Mouse (Mus musculus) liver, embryonic 12.5 days (tissue): ENCODE measurements at regions not wholly inside any gene's neighbourhood (a gene's known extent, or its start where the extent isn't known, plus 50 kb on each side); places are given as distances from the start of the nearest gene placed in this dataset.

Experiments
- ATAC-seq: fragments of 200-750 bp; cut with Nextera tagmentation; 2 replicates; pipeline ENCODE4 v1.8.0; 2017; ENCODE audit warnings: moderate number of reproducible peaks, mild to moderate bottlenecking, moderate library complexity
- H3K27ac ChIP-seq: fragments of 300-500 bp; sonication (generic); 2 replicates; pipeline ENCODE4 v1.5.1; 2016; ENCODE audit warnings: mild to moderate bottlenecking
- H3K27me3 ChIP-seq: fragments of 300-500 bp; sonication (generic); replicated peaks from 2 replicates; pipeline ENCODE4 v1.6.1; 2016; ENCODE audit warnings: mild to moderate bottlenecking, moderate library complexity
- H3K36me3 ChIP-seq: fragments of 300-500 bp; sonication (generic); 2 replicates; pipeline ENCODE4 v1.6.1; 2016; ENCODE audit warnings: mild to moderate bottlenecking, moderate library complexity
- H3K4me1 ChIP-seq: fragments of 300-500 bp; sonication (generic); 2 replicates; pipeline ENCODE4 v1.6.1; 2016
- H3K4me2 ChIP-seq: fragments of 300-500 bp; sonication (generic); 2 replicates; pipeline ENCODE4 v1.6.1; 2016; ENCODE audit warnings: mild to moderate bottlenecking, moderate library complexity
- H3K4me3 ChIP-seq: fragments of 300-500 bp; sonication (generic); 2 replicates; pipeline ENCODE4 v1.5.1; 2016; ENCODE audit warnings: mild to moderate bottlenecking, moderate library complexity
- H3K9ac ChIP-seq: fragments of 300-500 bp; sonication (generic); 2 replicates; pipeline ENCODE4 v1.6.1; 2016; ENCODE audit warnings: mild to moderate bottlenecking, moderate library complexity
- H3K9me3 ChIP-seq: fragments of 300-500 bp; sonication (generic); replicated peaks from 2 replicates; pipeline ENCODE4 v1.6.1; 2016; ENCODE audit warnings: mild to moderate bottlenecking, moderate library complexity
- WGBS: fragments of 180-500 bp; shearing (Covaris S2); methylation state at CpG from one replicate; pipeline ENCODE4 v1.1.7; 2016; ENCODE audit not compliant: insufficient replicate concordance; 5-methylcytosine and 5-hydroxymethylcytosine counted together

DNA sequence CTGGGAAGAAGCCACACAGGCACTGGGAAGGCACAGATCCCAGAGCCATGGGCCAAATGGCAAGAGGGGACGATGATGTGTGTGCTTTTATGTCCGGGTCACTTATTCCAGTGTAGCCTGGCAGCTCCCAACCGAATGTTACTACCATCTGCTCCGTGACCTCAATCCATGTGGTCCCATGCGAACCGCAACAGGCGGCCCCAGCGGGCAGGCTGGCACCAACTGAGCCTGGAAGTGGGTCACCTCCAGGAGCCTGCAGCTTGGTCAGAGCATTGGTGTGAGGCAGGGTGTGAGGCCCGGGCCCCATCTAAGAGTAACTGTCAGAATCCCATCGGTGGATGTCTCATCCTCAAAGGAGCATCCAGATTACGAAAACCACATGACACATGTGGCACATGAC is 110.8 kb upstream of the Tbx3 start:
- no peak for ATAC-seq
- Histone ChIP-seq H3K4me3 (no peak overlapping the region), H3K27ac (no peak overlapping the region), H3K4me1 (no peaks in the 10 kb centered on the region), H3K9ac (no peak overlapping the region), H3K36me3 (no peaks in the 10 kb centered on the region), H3K9me3 (0 out of 2 replicates have a peak, but pooled peaks cover 4% of the 10 kb centered on the region), H3K4me2 (no peak overlapping the region), H3K27me3 (peaks cover 9% of the 10 kb centered on the region; the same call in 1 of the 2 replicates)
- WGBS: 80% methylated on average over 11 of the region's 11 CpGs

GRCm38 (mm10) chr5:119560392-119560791 is 110.1 kb upstream of the Tbx3 start:
- H3K4me2 ChIP-seq: no peak overlapping the region
- H3K27ac ChIP-seq: no peak overlapping the region
- H3K9ac ChIP-seq: no peak overlapping the region
- no peaks in the 10 kb centered on the region for H3K36me3 ChIP-seq
- H3K27me3 ChIP-seq: peaks cover 9% of the 10 kb centered on the region; the same call in 1 of the 2 replicates
- H3K4me3 ChIP-seq: no peak overlapping the region
- no peak for ATAC-seq
- H3K4me1 ChIP-seq: no peaks in the 10 kb centered on the region
- 0 out of 2 replicates have a peak, but pooled peaks cover 4% of the 10 kb centered on the region for H3K9me3 ChIP-seq
- 85% methylated on average over 5 of the region's 5 CpGs for WGBS

GRCm38 (mm10) chr5:119561531-119561930 is 108.9 kb upstream of the Tbx3 start:
- H3K9ac ChIP-seq: no peak overlapping the region
- H3K4me3 ChIP-seq: no peak overlapping the region
- WGBS: 72% methylated on average over 7 of the region's 7 CpGs
- H3K27ac ChIP-seq: no peak overlapping the region
- no peaks in the 10 kb centered on the region for H3K4me1 ChIP-seq
- no peak for ATAC-seq
- no peaks in the 10 kb centered on the region for H3K36me3 ChIP-seq
- H3K4me2 ChIP-seq: no peak overlapping the region
- H3K9me3 ChIP-seq: 0 out of 2 replicates have a peak, but pooled peaks cover 4% of the 10 kb centered on the region
- peaks cover 9% of the 10 kb centered on the region; the same call in 1 of the 2 replicates for H3K27me3 ChIP-seq

DNA sequence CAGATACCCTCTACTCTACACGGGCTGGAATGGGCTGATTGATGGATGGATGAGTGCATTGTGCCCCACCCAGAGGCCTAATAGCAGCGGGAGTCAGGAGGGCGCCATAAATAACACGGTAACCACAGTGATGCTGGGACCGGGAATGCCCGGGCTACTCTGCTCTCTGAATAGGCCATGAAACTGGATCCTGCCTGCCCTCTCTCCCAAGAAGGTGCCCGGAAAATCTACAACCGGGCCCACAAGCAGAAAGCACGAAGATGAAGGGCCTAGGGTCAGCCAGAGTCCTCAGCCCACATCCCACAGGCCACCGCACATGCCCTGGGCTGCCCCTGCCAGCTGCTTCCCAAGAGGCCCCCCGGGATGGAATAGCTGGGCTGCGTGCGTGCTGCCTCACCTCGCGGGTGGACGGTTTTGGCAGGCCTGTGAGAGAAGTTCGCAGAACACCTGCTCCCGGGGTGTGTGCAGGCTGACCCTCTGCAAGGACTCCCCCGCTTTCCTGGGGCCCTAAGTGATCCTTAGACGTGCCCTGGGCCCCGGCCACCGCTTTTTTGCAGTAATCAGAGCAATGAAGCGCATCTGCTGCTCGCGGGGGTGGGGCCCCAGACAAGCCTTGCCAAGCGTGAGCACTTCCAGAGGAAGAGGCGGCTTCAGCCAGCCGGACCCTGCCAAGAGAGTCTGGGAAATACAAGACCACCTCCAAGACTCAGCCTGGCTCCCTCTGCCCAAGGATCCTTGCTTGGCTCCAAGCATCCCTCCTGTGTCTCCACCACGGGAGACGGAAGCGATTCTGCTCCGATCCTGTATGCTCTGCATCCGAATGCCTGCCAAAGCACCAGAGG is 106.7 kb upstream of the Tbx3 start:
- Histone ChIP-seq H3K4me2 (no peak overlapping the region), H3K4me3 (no peak overlapping the region), H3K36me3 (no peaks in the 10 kb centered on the region), H3K27ac (no peak overlapping the region), H3K9ac (no peak overlapping the region), H3K9me3 (0 out of 2 replicates have a peak, but pooled peaks cover 4% of the 10 kb centered on the region), H3K27me3 (peaks cover 9% of the 10 kb centered on the region; the same call in 1 of the 2 replicates), H3K4me1 (no peaks in the 10 kb centered on the region)
- no peak for ATAC-seq
- WGBS: 39% methylated on average over 33 of the region's 33 CpGs

- no peaks in the 10 kb centered on the region for H3K36me3 ChIP-seq
- H3K4me1 ChIP-seq: no peaks in the 10 kb centered on the region
- H3K4me3 ChIP-seq: no peak overlapping the region
- WGBS: 56% methylated on average over 11 of the region's 11 CpGs
- H3K9me3 ChIP-seq: peaks cover 10% of the 10 kb centered on the region
- no peak overlapping the region for H3K27ac ChIP-seq
- no peak for ATAC-seq
- H3K4me2 ChIP-seq: no peak overlapping the region
- H3K9ac ChIP-seq: no peak overlapping the region
- peaks cover 9% of the 10 kb centered on the region; the same call in 1 of the 2 replicates for H3K27me3 ChIP-seq
Measured at GRCm38 (mm10) chr5:119567639-119568038, 102.8 kb upstream of the Tbx3 start.

- no peak for ATAC-seq
- Histone ChIP-seq H3K9me3 (peaks cover 27% of the 10 kb centered on the region), H3K4me1 (0 out of 2 replicates have a peak, but pooled peaks cover 3% of the 10 kb centered on the region), H3K27ac (no peak overlapping the region), H3K4me2 (no peak overlapping the region), H3K4me3 (no peak overlapping the region), H3K36me3 (no peaks in the 10 kb centered on the region; the same call in 1 of the 2 replicates), H3K9ac (no peak overlapping the region), H3K27me3 (no peaks in the 10 kb centered on the region)
- 57% methylated on average over 8 of the region's 8 CpGs for WGBS
Measured at GRCm38 (mm10) chr5:119570054-119570453, 100.4 kb upstream of the Tbx3 start.

DNA sequence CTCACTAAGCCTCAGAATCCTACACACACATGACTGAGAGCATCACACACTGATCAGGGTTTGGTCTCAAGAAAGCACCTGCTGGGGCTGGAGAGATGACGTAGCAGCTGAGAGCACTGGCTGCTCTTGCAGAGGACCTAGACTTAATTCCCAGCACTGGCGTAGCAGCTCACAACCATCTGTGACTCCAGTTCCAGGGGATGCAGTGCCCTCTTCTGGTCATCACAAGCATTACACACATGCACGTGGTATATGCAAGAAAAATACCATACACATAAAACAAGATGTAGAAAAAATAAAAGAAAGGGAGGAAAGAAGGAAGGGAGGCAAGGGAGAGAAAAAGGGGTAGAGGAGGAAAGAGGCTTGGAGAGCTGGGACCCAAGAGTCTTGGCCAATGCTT is 98.8 kb upstream of the Tbx3 start:
- no peak for ATAC-seq

DNA sequence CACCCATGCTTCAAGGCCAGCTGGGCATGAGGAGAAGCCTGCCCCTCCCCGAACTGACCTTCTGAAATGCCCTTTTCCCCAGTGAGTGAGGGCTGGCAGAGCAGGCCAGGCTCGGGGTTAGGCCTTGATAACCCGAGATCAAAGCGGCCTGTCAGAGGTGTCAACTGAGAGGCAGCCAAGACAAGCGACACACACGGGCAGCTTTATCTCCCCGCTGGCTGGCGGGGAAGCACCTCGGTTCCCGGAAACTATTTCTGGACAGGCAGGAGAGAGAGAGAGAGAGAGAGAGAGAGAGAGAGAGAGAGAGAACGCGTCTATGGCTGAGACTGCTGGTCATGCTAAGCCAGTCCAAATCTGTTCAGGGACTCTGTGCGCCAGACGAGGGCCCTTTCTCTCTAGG is 95.3 kb upstream of the Tbx3 start:
- Histone ChIP-seq H3K4me3 (no peak overlapping the region), H3K4me1 (0 out of 2 replicates have a peak, but pooled peaks cover 3% of the 10 kb centered on the region), H3K9ac (no peak overlapping the region), H3K36me3 (no peaks in the 10 kb centered on the region; the same call in 1 of the 2 replicates), H3K4me2 (no peak overlapping the region), H3K27ac (peak overlapping the region; percentile 55; the same call in 1 of the 2 replicates), H3K9me3 (peaks cover 27% of the 10 kb centered on the region), H3K27me3 (no peaks in the 10 kb centered on the region)
- peak; percentile 58 for ATAC-seq
- 20% methylated on average over 14 of the region's 14 CpGs for WGBS

More for the DNA sequence above, 98.8 kb upstream of the Tbx3 start:
- peaks cover 27% of the 10 kb centered on the region for H3K9me3 ChIP-seq
- no peaks in the 10 kb centered on the region for H3K27me3 ChIP-seq
- 72% methylated on average over 3 of the region's 3 CpGs for WGBS
- no peak overlapping the region for H3K27ac ChIP-seq
- H3K4me3 ChIP-seq: no peak overlapping the region
- no peak overlapping the region for H3K4me2 ChIP-seq
- no peak overlapping the region for H3K9ac ChIP-seq
- H3K4me1 ChIP-seq: 0 out of 2 replicates have a peak, but pooled peaks cover 3% of the 10 kb centered on the region
- no peaks in the 10 kb centered on the region; the same call in 1 of the 2 replicates for H3K36me3 ChIP-seq

GRCm38 (mm10) chr5:119579288-119579687 is 91.2 kb upstream of the Tbx3 start:
- Histone ChIP-seq H3K4me3 (no peak overlapping the region), H3K27ac (no peak overlapping the region), H3K27me3 (no peaks in the 10 kb centered on the region), H3K9me3 (peaks cover under 1% of the 10 kb centered on the region; the same call in 1 of the 2 replicates), H3K36me3 (no peaks in the 10 kb centered on the region), H3K9ac (no peak overlapping the region), H3K4me2 (no peak overlapping the region), H3K4me1 (0 out of 2 replicates have a peak, but pooled peaks cover 3% of the 10 kb centered on the region)
- no peak for ATAC-seq
- WGBS: 64% methylated on average over 2 of the region's 2 CpGs

DNA sequence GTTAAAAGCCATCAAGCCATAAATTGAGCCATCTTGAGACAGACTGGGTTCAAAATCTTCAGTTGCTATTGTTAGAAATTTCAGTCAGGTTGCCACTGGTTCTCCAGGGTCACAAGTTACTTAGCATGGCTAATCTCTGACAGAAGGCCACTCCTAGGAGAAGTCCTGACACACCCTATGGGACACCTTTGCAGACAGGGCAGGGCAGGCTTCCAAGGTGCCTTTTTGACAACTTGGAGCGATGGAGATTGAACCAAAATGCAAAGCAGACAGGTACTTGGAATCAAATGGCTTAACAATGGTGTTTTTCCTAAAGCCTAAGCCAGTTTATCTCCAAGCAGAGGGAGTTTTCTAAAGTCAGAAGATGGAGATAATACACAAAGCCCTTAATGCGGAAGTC is 90.7 kb upstream of the Tbx3 start:
- Histone ChIP-seq H3K27me3 (no peaks in the 10 kb centered on the region), H3K27ac (no peak overlapping the region), H3K36me3 (no peaks in the 10 kb centered on the region), H3K4me2 (no peak overlapping the region), H3K4me1 (0 out of 2 replicates have a peak, but pooled peaks cover 2% of the 10 kb centered on the region), H3K4me3 (no peak overlapping the region), H3K9ac (no peak overlapping the region), H3K9me3 (no peaks in the 10 kb centered on the region; the same call in 1 of the 2 replicates)
- ATAC-seq: no peak
- WGBS: 42% methylated on average over 2 of the region's 2 CpGs

- H3K4me2 ChIP-seq: no peak overlapping the region
- H3K27me3 ChIP-seq: no peaks in the 10 kb centered on the region
- H3K27ac ChIP-seq: no peak overlapping the region
- H3K9ac ChIP-seq: no peak overlapping the region
- 0 out of 2 replicates have a peak, but pooled peaks have one; percentile 50 for ATAC-seq
- H3K36me3 ChIP-seq: no peaks in the 10 kb centered on the region
- no peaks in the 10 kb centered on the region; the same call in 1 of the 2 replicates for H3K9me3 ChIP-seq
- WGBS: 28% methylated on average over 6 of the region's 6 CpGs
- no peak overlapping the region for H3K4me3 ChIP-seq
- H3K4me1 ChIP-seq: no peaks in the 10 kb centered on the region
Measured at GRCm38 (mm10) chr5:119580395-119580794, 90.1 kb upstream of the Tbx3 start.

DNA sequence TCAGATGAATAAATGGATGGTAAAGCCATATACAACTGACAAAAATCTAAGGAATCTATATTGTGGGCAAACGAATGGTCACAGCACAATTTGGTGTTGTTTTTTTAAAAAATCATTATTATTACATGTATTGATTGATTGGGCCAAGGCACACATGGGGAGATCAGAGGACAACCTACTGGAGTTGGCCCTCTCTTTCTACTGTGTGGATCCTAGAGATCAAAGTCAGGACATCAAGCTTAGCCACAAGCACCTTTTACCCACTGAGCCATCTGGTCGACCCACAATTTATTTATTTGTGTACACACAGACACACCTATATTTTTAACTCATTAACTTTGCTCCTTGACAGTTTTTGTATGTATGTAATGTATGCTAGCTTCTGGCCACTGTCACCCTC is 89.7 kb upstream of the Tbx3 start:
- H3K4me2 ChIP-seq: no peak overlapping the region
- no peaks in the 10 kb centered on the region for H3K36me3 ChIP-seq
- no peak overlapping the region for H3K27ac ChIP-seq
- H3K9ac ChIP-seq: no peak overlapping the region
- H3K4me1 ChIP-seq: no peaks in the 10 kb centered on the region
- no peaks in the 10 kb centered on the region for H3K27me3 ChIP-seq
- H3K4me3 ChIP-seq: no peak overlapping the region
- ATAC-seq: peak; percentile 66; the same call in 1 of the 2 replicates
- no peaks in the 10 kb centered on the region; the same call in 1 of the 2 replicates for H3K9me3 ChIP-seq
- WGBS: 45% methylated on average over 2 of the region's 2 CpGs
